Mouse (Mus musculus) MEL-GATA-1-ER (cell line): Measurements from ENCODE around the gene Slc16a12.

Experiments
- DNase-seq: peaks from one replicate; pipeline ENCODE4 v3.0.0-alpha.2; 2012; ENCODE audit warnings: low read depth; ENCODE audit errors: extremely low read depth

Slc16a12 gene

DNA sequence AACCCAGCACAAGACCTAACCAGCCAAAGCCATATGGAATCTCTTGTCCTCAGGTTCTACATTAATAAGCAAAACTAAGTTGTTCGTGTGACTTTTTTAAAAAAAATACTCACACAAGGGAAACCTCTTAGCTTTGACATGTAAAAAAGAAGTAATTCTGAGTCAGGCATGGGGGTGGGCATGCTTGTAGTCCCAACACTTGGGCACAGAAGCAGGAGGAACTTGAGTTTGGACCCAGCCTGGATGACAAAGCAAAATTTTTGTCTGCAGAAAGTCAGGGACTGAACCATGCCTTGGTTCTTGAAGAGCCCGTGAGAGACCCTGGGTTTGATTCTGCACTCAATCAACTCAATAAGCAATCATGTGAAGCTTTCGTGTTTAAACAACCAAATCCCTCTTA lies 17.6 kb downstream of the Slc16a12 start:
- DNase-seq: no peak

DNA sequence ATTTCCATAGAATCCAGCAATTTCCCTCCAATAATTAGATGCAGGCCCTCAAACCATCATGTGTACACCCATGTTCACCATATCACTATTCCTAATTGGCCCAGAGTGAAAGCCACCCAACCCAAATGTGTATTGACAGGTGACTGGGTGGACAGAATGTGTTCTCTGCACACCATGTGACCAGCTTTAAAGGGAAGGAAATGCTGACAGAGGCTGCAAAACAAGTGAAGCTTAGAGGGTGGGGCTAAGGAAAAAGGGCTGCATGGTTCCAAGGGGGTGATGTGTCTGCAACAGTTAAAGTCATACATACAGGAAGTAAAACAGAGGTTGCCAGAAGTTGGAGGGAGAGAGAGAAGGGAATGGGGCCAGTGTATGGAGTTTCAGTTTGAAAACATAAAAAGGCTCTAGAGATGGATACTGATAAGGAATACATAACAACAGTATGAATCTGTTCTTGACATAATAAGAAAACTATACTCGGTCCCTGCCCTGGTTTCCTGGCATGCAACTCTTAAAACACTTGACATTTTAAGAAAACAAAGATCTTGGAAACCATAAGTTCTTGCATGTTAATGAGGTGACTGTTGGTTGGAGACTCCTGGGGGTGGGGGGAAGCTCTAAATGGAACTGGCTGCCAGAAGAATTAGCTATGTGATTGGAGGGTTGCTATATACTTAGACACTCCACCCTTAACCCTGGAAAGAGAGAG lies 20.7 kb downstream of the Slc16a12 start:
- no peak for DNase-seq

DNA sequence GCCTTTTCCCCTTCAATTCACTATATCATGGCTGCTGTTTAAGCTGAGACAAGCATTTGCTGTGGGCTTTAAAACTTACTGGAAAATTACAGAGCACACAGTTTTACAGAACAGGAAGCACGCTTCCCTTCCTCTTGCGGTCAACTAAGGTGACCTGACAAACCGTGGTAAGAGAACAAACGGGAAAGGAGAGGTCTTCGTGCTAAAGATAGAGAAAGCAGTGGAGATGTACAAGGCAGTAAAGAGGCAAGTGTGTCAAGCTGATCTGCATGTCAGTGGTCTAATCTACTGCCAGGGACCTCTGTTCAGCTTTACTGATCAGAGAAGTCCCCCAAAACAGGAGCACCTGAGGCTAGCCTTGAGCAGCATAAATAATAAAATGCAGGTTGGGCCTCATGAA lies 21.7 kb downstream of the Slc16a12 start:
- DNase-seq: peak; percentile 56

DNA sequence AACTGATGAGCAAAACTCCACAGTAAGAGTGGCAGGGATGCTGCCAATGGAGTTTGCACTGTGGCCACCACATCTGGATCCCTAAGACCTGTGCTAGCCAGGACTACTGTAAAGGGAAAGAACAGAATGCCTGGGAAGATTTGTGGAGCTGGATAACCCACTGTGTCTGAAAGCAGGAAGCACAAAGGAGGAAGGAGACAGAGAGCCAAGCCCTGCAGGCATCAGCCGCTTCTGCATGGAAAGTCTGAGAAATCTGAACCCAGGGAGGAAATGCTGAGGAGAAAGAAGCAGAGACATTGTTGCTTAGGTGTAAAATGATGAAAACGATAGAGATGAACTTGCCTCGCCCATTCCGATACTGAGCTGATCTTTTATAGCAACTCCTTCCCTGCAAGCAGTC lies 22.5 kb downstream of the Slc16a12 start:
- no peak for DNase-seq

DNA sequence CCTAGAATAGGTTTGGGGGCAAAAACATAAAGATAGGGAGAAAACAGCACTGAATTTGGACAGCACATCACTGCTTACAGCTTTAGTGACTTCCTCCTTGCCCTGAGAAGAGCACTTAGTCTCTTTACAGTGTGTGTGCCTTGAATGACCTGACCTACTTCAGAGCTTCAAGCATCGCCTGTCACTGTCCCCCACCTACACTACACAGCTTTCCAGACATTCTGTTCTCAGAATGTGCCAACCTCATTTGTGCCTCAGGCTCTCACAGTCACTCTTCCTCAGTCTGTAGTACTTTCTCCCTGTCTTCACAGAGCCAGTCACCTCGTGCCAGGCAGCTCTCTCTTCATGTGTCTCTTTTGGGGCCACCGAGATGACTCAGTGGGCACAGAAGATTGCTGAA lies 24.5 kb downstream of the Slc16a12 start:
- no peak for DNase-seq

DNA sequence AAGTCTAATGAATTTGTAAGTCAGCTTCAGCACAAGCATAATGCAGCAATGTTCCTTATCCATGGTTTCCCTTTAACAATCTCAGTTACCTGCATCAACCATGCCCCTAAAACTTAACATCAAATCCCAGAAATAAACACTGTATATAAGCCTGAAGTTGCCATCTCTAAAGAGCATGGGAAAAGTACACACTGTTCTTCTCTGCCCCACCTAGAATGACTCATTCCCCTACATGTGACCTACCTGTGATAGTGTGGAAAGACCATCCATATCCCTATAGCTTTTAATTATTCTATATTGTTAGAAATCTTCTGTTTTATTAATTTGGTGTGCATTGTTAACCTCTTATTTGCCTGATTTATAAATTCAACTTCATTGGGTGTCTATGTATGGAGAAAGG lies 27.0 kb downstream of the Slc16a12 start:
- no peak for DNase-seq

DNA sequence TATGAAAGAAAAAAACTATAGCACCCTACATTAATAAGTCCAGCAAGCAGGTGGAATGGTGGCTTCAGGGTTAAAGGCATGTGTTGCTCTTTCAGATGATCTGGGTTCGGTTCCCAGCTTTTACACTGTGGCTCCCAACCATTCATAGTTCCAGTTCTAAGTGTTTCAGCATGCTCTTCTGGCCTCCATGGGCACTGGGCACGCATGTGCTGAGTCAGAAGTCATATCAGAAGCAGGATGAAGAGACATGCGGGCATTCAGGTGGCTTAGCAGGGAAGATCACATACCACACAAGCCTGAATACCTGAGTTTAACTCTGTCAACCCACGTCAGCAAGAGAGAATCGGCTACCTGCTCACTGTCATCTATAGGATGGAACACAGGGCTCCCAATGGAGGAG lies 28.1 kb downstream of the Slc16a12 start:
- no peak for DNase-seq

DNA sequence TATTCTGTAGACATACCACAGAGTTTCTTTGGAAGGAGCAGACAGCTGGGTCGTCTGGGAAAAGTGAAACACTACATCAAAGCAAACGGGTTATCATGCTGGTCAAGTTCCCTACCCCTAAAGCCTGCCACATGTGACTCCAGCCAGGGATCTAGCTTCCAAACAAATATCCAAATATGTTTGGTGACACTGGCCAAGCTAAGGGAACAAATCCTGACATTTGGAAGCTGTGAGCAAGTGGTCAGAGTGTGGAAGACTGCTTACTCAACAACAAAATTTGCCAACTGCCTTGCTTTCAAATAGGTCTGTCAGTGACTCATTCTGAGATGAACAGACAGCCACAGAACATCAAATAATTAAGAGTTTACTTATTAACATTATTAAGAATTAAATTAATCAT lies 28.6 kb downstream of the Slc16a12 start:
- no peak for DNase-seq

DNA sequence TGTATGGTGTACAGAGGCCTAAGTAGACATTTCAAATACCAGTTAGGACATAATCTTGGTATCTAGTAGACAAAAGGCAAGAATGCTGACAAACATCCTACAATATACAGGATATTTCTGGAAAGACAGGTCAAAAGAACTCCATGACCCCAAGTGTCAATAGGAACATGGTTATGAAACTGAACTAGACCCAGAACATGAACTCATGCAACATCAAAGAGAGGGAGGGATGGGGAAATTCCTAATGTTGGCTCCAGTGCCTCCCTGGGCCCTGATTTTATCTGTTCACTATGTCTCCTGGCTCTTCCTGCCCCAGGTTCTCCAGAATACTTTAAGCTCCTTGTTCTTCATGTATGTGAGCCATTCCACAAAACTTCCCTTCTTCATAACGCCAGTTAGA lies 31.2 kb downstream of the Slc16a12 start:
- DNase-seq: no peak

DNA sequence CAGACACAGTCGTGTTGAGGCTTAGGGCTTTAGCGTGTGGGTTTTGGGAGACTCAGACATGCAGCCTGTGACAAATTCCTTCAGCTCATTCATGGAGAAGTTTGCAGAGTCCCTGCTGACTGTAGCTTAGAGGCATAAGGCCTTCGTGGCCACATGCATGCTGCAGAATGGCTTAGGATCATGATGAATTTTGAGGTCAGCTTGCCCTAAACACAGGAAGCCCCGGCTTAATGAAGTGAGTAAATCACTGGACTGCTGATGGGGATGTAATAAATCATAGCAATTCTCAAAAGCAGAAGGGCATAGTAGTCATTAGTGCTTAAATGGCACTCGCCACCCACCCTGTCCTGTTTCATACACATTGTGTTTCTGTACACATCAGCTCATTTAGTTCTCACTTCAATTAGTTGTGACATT lies 32.8 kb downstream of the Slc16a12 start:
- no peak for DNase-seq

DNA sequence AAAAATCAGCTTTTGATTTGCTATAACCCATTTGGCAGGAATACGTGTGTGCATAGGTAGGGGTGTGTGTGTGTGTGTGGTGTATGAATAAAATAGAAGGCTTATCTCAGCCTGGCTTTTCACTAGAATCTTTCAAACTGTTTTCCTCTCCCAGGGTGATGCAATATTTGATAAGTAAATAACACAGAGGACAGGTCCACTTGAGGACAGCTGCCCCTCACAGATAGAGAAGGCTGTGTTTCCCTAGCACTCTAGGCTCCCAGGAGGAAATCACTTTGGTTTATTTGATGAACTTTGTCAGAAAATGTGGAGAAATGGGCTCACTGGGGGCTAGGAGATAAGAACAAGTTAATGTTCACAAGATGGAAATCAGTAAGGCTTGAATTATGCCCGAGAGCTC lies 35.0 kb downstream of the Slc16a12 start:
- DNase-seq: no peak

DNA sequence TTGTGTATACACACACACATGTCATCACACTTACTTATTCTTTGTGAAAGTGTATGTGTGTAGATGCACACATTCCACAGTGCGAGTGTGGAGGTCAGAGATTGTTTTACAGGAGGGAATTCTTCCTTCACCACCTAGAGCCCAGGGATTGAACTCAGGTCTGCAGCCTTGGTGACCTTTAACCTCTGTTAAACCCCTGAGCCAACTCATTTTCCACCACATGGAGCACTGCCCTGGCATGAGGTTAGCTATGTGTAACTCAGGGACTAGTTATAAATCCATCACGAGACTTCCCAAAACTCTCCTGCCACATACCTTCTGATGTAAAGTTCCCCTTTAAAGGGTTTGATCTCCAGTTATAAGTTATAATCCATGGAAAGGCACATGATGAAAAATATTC lies 38.9 kb downstream of the Slc16a12 start:
- DNase-seq: no peak

DNA sequence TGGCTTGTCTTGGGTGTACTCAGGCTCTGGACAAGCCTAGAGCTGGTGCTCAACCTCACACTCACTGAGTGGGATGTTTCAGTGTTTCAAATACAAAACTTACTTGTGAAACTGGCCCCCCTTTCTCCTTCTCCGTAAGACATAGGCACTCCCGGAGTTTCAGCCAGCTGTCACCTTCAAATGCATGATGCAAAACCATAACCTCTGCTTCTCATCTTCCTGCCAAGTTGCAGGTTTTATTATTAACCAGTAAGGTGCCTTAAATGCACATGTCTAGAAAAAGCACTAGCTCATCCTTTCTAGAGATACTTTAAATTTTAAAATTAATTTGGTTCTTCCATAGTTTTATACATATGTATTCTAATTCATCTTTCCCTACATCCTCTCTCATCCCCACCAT lies 39.5 kb downstream of the Slc16a12 start:
- DNase-seq: no peak

DNA sequence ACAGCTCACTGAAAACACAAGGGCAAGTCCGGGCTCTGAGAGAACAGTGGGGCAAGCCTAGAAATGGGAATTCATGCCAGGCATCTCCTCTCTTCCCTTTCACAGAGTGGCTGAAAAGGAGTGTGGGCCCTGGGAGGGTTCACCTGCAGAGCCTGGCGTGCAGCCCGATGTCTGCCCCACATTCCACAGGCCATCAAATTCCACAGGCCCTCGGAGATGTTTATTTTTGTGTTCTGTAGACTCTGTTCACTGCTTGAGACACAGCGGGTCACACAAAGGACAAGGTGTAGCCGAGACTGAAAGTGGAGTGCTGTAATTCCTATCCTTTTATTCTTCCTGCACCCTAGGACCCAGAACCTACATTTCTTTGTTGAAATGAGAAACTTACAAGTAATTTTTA lies 40.8 kb downstream of the Slc16a12 start:
- no peak for DNase-seq

DNA sequence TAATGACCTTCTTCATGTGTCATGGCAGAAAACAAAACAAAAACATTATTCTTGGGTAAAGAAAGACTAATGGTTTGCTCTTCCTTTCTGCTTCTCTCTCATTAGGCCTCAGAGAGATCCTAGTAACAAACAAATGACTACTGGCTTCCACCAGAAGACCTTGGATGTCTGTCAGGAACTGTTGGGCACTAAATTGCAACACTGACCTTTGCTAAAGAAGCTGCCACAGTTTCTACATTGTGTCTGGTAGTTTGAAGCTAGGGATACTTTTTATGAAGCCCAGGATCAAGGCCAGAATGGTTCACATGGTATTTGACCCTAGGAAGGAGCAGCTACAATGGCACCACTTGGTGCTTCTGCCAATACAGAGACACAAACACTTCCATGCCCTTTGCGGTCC lies 41.9 kb downstream of the Slc16a12 start:
- DNase-seq: no peak

DNA sequence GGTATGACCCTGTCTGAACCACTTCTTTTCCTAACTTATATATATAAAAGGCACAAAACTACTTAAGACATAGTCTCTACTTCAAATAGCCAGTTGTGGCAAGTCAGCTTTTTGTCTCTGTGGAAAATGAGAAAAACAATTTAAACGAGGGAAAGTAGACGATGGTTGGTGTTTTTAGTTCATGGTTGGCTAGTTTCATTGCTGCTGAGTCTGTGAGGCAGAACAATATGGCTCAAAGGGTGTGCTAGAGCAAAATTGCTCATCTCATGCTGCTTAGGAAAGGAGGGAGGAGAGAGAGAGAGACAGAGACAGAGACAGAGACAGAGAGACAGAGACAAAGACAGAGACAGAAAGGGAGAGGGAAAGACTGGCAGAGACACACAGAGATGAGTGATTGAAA lies 47.8 kb downstream of the Slc16a12 start:
- DNase-seq: no peak

DNA sequence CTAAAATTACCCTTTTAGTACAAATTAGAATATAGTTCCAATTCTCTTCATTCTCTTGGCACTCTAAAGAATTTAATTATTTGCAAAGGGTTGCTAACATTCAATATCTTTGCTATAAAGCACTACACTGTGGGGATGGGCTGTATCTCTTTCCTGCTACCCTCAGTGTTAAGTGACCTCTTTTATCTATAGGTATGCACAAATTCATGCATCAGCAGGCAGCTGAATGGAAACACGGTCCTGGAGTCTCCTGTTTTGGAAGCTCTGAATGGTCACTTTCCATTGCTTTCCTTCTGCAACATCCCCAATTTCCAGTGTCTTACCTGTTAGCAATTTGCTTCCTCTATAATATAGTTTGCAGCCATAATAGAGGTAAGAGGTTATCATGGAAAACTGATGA lies 48.2 kb downstream of the Slc16a12 start:
- DNase-seq: no peak

DNA sequence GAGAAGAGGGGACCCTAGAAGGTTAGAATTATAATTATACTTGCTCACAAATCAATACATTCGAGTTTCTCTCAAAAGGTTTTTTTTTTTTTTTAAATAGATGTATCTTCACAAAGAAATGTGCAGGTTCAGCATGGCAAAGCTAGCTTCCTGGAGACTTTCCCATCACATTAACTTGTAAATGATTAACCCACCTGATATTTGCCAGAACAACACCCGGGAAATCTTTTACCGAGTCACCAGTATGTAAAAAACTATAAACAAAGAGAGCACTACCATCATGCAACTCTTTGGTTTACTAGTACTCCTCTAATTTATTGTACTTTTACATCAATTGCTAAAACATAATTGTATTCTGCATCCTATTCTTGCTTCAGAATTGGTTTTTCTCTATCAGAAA lies 48.7 kb downstream of the Slc16a12 start:
- no peak for DNase-seq

DNA sequence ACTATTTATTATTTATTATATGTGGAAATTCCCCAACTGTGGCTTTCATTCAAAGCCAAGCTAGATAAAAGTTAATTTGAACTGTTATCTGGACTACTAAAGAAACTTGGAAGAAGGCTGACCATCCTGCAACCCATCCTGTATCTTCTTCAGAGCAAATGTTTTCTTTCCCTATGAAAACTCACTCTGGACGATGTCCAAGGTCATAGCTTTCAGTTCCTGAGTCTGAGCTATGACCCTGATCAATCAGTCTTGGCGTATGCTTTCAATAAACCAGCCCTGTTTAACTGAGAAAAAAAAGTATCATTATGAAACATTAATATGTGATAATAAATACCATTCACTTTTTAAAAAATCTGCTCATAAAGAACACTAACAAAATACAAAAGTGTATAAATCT lies 49.6 kb downstream of the Slc16a12 start:
- DNase-seq: no peak

DNA sequence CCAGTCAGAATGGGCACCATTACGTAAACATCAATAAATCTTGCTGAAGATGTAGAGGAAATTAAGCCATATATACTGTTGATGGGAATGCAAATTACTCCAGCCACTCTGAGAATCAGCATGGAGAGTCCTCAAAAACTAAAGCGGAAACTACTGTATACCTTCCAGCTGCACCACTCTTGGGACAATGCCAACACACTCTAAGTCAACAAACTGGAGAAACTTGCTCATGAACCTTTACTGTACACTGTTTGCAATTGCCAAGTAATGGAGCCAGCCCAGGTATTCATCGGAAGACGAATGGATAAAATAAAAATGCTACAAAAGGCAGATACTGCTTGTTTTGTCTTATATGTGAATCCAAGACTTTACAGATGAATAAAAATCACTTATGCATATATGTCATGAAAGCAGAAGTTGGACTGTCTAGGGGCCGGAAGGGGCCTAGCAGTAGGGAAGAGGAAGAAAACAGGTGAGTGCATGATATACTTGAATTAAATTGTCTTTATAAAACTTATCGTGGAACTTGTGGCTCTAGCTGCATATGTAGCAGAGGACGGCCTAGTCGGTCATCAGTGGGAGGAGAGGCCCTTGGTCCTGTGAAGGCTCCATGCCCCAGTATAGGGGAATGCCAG lies 50.6 kb downstream of the Slc16a12 start:
- peak; percentile 17 for DNase-seq

DNA sequence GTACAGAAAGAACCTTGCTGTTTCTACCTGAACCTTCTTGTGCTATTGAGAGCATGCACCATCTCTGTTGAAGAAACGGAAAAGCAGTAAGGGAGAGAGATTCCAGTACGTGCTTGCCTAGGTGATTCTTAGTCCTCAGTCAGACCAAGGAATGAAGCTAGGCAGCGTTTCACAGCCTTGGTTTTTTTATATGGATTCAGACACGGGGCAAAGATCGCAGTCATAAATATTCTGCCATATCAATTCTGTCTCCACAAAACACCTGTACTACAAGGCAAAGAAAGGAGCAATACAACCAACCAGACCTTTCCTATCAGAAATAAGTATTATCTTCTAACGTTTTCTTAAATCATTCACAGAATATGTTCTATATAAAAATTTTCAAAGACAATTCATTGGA lies 55.7 kb downstream of the Slc16a12 start:
- DNase-seq: no peak

DNA sequence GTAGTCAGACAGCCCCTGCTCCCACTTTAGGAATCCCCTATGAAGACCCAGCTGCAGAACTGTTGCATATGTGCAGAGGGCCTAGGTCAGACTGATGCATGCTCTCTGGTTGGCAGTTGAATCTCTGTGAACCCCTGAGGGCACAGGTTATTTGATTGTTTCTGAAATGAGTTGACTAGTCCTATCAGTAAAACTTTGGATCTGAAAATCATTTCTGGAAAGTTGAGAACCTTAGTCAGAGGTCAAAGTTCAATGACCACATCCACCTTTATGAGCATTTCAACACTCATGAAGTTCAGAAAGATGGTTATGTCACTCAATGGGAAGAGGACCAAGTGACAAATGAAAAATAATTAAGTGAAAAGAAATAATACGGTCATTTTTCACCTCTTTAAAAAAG lies 61.6 kb downstream of the Slc16a12 start:
- DNase-seq: no peak

DNA sequence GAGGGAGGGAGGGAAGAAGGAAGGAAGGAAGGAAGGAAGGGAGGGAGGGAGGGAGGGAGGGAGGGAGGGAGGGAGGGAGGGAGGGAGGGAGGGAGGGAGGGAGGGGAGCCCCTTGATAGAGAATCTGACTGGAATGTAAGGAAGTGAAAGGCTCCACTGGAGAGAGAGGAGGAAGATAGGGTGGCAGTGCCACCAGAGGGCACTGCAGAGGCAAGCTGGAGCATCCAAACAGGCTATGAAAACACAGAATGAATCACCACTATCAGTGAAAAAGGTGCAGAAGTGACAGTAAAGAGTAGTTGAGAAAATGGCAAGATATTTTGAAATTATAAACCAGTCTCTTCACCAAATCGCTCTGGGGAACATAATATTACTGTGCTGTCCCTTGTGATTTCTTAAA lies 62.2 kb downstream of the Slc16a12 start:
- peak; percentile 18 for DNase-seq
